Mouse (Mus musculus) adrenal gland, adult (tissue): ENCODE measurements around the gene Chrm1.
"Not testable (repeated sequence)": the region's sequence is repeated elsewhere in the genome, so short reads cannot be mapped to it uniquely, and the experiment has no call there.

ENCODE experiments used
- DNase-seq, 2 experiments: peaks; one replicate each; pipeline ENCODE4 v3.0.0; 2022 to 2023; ENCODE audit warnings: low spot score in 1 of 2; ENCODE audit not compliant: inconsistent age in 2 of 2

The Chrm1 gene

DNA sequence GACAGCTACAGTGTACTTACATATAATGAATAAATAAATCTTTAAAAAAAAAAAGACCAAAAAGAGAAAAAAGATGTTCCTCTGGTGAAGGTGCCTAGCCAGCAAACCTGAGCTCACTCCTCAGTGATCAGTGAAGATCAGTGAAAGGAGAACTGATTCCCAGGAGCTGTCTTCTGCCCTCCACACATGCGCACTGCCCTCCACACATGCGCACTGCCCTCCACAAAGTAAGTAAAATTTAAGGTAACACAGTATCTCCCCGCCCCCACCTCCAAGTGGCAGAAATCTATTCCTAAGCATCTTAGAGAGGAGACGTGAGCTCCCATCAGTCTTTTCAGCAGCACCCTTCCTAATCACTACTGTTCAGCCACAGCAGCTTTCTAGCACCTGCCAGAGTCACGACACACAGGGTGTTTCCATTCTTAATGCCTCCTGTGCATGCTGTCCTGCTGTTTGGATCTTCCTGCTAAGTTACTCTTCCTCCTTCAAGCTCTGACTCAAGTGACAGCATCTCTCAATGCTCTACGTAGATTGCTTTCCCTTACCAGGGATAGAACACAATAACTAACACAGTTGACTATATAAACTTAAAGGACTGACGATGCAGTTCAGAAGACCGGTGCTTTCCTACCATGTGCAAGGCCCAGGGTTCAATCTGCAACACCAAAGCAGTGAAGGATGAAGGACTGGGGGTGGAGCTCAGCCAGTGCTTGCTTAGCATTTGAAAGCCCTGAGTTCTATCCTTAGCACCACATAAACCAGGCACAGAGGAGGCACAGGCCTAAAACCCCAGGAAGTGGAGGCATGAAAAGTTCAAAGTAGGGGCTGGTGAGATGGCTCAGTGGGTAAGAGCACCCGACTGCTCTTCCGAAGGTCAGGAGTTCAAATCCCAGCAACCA is 52.5 kb downstream of the Chrm1 start:
- DNase-seq, result no peak

DNA sequence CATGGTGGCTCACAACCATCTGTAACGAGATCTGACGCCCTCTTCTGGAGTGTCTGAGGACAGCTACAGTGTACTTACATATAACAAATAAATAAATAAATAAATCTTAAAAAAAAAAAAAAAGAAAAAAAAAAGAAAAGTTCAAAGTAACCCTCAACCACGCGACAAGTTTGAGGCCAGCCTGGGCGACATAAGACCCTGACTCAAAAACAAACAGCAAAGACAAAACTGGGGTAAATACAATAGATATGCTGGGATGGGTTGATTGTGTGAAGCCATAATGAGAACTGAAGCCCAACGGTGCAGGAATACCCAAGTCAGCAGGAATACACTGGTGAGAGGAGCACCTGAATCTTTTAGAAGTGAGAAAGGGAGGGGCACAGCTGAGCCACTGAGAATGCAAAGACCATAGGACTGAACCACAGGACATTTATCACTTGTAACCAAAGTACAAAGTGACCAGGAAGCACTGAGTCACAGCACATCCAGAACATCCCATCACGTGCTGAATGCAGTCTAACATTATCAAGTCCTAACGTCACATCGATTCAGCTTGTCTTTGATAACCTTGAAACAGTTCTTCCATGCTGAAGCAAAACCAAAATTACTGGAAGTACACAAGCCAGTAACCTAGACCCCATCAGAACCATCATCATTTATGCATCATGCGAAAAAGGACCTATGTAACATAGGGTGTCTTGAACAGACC is 53.3 kb downstream of the Chrm1 start:
- no peak for DNase-seq

DNA sequence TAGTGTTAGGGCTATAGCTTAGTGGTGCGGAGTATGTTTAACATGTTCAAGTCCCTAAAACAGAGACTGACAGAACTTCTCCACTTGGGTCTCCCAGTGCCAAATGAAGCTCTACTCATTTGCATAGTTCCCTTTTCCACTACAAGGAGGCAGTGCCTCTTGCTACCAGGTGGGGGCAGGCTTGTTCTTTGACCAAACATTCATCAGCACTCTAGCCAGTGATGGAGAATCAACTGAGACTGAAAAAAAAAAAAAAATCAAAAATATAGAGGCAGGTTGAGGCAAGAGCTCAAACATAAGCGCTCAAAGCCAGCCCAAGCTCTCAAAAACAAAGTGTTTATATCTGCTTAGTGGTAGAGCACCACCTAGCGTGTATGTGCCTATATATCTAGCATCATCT is 54.8 kb downstream of the Chrm1 start:
- DNase-seq, result peak; percentile 64 to 86

DNA sequence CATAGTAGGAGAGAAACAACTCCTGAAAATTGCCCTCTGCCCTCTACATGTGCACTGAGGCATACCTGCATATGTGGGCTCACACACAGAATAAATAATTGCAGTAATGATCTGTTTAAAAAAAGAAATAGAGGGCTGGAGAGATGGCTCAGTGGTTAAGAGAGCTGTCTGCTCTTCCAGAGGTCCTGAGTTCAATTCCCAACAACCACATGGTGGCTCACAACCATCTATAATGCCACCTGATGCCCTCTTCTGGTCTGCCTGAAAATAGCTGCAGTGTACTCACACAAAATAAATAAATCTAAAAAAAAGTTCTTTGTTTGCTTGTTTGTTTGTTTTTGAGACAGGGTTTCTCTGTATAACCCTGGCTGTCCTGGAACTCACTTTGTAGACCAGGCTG is 55.4 kb downstream of the Chrm1 start:
- DNase-seq, result peak in 1 of 2 experiments; percentile 31

DNA sequence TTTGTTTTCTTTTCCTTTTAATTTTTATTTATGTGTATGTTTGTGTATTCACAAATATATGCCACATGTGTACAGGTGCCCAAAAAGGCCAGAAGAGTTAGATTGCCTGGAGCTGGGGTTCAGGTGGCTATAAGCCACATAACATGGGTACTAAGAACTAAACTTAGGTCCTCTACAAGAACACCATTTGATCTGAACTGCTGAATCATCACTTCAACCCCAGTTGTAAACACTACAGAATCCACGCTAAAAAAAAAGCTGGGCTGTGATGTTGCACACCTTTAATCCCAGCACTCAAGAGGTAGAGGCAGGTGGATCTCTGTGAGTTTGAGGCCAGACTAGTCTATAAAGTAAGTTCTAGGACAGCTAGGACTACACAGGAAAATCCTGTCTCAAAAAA is 57.8 kb downstream of the Chrm1 start:
- peak in 1 of 2 experiments; percentile 36 for DNase-seq

DNA sequence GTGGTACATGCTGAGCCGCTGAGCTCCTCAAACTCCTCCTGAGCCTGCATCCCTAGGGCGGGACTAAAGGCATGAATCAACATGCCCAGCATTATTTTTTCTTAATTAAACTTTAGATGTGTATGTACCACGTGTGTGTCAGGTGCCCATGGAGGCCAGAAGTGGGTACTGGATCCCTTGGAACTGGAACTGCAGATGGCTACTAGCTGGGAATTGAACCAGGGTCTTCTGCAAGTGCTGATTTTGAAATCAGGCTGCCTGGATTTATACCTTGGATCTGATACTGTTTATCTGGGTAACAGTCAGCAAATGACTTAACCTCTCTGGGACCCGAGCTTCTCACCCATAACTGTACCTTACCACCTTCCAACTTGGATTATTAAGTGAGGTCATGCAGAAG is 58.4 kb downstream of the Chrm1 start:
- DNase-seq, result peak in 1 of 2 experiments; percentile 39

DNA sequence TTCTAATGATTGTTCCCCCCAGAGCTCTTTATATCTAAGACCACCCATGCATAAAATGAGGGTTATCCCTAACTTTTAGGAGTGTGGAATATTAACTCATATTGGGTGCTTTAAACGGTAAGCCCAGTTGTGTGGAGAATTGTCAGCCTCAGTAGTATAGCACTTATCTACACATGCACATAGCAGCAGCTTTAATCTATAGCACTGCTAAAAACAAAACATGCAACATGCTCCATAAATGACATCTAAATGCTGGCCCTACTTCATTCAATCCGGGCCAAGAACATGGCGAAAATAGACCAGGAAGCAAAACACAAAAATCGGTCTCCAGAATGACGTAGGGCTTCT is 58.9 kb downstream of the Chrm1 start:
- no peak for DNase-seq

DNA sequence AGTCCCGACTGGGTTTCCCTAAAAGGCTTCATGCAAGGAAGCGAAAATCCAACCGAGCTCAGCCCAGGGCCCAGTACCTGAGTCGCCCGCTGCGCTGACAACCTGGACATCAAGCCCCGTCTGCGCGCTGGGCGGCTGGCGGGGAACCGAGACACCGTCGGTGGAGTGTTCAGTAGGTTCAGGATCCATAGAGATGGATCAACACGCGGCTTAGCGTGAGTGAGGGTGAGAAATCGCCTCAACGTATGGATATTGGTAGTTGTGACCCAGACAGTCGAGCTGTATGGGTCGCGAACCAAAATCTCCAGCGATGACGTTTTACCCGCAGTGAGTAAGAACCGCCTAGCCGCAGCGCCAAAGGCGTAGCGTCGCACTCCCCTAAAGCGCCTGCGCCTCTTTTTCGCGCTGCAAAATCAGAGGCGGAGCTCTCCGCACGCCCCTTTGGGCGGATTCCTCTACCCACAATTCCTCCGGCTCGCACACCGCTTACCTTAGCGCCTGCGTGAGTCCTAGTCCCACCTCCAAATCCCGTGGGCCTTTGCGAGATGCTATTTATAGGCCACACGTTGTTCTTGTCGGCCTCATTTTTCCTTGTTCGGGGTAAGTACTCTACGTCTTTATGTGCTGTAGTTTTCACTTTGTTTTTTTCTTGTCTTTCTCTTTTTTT is 59.5 kb downstream of the Chrm1 start, which contains the start of gene Slc3a2:
Gene Slc3a2, minus strand, starts transcription at position 463 of the 667 bp plus-strand sequence.
- peak; percentile 98 for DNase-seq

DNA sequence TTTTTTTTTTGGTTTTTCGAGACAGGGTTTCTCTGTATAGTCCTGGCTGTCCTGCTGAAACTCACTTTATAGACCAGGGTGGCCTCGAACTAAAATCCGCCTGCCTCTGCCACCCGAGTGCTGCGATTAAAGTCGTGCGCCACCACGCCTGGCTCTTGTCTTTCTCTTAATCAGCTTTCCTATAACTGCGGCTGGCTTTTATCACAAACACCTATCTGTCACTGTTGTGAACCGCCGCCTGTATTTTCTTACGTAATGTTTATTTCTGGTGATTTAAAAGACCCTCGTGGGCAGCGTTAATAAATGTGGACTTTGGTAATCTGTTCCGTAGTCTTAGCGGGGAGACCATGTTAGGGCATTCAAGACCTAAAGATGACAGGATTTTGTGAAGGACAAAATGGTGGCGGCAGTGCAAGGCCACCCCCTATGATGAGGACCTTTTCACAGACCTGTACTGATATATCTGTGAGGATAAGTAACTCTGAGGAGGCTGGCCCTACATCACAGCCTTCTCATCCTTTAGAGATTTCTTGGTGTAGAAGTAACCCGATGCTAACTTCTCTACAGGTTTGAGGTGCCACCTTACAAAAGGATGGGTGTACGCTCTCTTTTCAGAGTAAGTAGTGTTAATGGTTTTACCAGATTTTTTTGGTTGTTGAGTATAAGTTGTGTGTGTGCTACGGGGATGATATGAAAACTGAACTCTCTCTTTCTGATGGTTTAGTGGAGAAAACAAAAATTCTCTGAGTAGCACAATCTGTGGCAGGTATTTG is 60.2 kb downstream of the Chrm1 start:
- DNase-seq, result peak in 1 of 2 experiments; percentile 70

DNA sequence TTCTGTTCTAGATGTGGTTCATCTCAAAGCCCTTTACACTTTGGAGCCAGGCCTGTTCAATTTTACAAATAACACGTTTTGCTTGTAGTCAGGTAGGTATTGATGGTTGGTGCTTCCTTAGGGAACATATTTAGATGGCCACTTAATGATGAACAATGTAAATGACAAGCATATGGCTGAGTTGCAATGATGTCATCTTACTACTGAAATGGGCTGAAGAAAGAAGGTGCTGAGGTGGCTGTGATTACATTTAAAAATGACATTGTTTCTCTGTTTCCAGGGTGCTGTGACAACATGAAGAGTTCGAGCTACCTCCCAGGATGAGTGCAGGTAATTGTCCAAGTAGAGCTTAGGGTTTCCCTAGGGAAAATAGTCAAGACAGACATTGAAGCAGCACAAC is 60.8 kb downstream of the Chrm1 start:
- DNase-seq, result no peak

DNA sequence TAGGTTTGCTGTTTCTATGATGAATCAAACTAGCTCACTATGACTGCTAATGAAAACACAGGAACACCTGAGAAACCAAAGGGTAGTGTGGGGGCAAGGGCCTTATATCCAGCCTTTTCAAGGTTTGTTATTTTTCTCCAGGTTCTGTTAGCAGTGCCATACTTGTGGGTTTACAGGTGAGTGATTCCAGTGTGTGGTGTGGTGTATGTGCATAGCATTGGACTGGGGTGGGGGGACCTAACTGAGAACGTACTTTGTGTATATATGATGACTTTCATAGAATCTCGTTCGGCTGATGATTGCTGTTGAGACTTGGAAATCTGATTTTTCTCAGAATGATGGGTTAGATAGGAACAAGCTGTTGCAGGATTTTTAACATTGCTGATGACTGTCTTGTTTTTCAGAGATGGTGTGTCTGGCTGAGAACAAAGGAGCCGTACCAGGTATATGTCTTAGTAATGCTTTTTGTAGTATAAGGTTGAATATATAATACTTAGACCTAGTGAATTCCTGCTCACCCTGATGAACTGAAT is 61.6 kb downstream of the Chrm1 start:
- DNase-seq, result peak in 1 of 2 experiments; percentile 26

DNA sequence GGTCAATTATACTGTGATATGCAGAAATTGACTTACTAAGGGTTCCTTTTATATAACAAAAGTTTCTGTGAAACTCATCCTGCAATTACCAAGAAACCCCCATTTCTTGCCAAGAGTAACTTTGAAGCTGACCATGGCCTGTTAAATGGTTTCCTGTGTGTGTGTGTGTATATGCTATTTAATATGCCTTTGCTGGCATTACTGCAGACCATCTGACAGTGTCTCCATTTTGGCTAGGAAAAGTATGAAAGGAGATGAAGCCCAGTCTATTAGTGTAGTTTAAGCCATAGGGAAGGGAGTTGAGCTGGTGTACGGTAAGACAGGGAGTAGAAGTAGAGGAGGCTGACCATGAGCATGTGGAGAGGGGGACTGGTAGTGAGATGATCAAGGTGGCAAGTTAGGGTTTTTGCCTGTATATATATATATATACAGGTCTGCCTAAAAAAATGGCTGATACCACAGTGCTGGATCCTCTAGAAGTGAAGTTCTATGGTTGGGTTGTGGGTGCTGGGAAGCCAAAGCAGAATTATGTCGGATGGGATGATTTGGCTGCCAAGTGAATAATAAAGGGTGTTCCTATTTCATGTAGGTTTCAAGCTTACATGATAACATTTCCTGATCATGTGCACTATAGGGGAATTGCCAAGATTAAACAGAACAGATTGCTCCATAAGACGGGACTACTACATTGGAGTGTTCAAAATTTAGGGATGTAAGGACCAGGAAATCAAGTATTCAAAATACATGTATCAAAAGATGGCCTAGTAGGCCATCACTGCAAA is 63.2 kb downstream of the Chrm1 start:
- no peak for DNase-seq

DNA sequence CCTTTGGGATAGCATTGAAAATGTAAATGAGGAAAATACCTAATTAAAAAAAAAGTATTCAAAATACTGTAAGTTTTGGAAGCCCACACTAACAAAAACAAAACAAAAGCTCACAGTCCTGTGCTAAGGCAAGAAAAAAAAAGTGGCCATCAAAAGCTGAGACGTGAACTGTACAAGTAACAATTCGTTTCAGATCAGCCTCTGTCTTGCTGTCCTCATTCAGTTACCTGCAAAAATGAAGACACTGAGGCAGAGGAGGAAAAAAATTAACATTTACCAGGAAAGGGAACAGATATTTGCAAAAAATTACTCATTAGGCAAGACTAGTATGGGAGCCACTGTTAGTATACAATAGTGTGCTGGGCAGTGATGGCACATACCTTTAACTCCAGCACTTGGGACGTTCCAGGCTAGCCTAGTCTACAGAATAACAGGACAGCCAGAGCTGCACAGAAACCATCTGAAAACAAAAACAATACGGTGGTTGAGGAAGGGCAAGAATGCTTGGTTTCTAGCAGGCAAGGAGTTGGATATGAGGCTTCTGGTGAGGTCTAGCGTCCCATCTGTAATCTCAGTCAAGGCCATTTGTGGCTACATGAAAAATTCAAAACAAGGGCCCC is 64.0 kb downstream of the Chrm1 start:
- no peak for DNase-seq

DNA sequence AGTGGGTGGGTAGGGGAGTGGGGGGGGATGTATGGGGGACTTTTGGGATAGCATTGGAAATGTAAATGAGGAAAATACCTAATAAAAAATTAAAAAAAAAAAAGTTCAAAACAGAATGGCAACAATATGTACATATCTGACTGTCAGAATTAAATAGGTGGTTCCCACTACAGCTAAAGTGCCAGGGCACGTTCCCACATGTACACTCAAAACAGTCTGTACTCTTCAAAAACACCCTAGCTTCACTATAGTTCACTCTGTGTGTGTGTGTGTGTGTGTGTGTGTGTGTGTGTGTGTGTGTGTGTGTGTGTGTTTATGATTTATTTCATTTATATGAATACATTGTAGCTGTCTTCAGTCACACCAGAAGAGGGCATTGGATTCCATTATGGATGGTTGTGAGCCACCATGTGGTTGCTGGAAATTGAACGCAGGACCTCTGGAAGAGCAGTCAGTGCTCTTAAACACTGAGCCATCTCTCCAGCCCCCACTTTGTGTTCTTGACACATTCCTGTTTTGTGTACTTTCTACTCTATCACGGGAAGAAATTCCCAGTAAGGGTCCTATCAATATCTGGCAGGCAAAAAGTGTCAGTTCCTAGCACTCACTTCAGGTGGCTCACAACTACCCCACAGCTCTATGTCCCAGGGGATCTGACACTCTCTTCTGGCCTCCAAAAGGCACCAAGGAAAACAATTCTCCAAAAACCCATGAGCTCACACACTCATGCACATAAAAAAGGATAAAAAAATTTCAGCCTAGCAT is 64.9 kb downstream of the Chrm1 start:
- not testable (repeated sequence) for DNase-seq
